Mouse (Mus musculus) testis, adult 10 weeks (tissue): ENCODE data around the gene Ptgs1. TPM values are rescaled to one million over a fixed set of nuclear protein-coding genes. Genes with fewer than 3 reads are reported as not detected.

Experiments used
- polyA plus RNA-seq: library from polyadenylated mRNA; stranded (reverse); fragments of 350-450 nt; fragmentation: Illumina TruSeq; extraction: RNeasy Lipid Tissue Mini Kit (QIAGEN cat#74804); gene quantifications from one replicate; pipeline ENCODE4 v1.2.3, GENCODE M21; 2014; ENCODE audit warnings: low read depth, low replicate concordance

Ptgs1 gene
- polyA plus RNA-seq, result 0.36 TPM

DNA sequence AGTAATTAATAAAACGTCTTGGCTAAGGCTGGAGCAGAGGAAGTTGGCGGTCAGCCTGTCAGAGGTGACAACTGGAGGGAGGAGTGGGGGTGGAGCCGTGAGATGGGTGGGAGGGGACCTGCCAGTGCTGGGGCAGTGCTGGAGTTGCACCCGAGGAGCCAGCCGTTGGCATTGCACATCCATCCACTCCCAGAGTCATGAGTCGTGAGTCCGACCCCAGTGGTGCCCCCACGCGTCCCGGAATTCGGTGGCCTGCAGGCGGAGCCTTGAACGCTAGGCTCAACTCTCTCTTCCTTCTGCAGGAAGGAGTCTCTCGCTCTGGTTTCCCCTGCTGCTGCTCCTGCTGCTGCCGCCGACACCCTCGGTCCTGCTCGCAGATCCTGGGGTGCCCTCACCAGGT is at the start of gene Ptgs1:
Gene Ptgs1 (plus strand): TSS at position 61 of the 400 bp plus-strand sequence.

Other genes starting within 250 kb of the Ptgs1 start
- gene Ndufa8, start 181.0 kb upstream of the Ptgs1 start, polyA plus RNA-seq, result 3.9 TPM
- gene Morn5, start 181.0 kb upstream of the Ptgs1 start, polyA plus RNA-seq, result 105 TPM
- gene Lhx6, start 125.0 kb upstream of the Ptgs1 start, polyA plus RNA-seq, result 0.66 TPM
- gene Mrrf, start 94.0 kb upstream of the Ptgs1 start, polyA plus RNA-seq, result 37.3 TPM
- gene Rbm18, start 93.7 kb upstream of the Ptgs1 start, polyA plus RNA-seq, result 24.5 TPM
- not detected for gene Olfr338, start 143.1 kb downstream of the Ptgs1 start, polyA plus RNA-seq
- not detected for gene Olfr339, start 188.5 kb downstream of the Ptgs1 start, polyA plus RNA-seq
- gene Olfr340, start 222.2 kb downstream of the Ptgs1 start, polyA plus RNA-seq, result not detected